ENCODE assay signal across 8 mouse cellular contexts in genomic region chr7:45340669-45341068, GRCm38 (mm10). TPM values are rescaled to one million over a fixed set of nuclear protein-coding genes. Genes with fewer than 3 reads are reported as not detected.
A peak's percentile ranks its signal among the peaks of the same experiment; 100 is the strongest.
DNase-seq lines count a peak whose midpoint lies in the region; ATAC-seq and TF ChIP-seq lines count a peak whose summit lies in the region.

No protein-coding gene starts in this region.

- peaks cover 12% of the 10 kb centered on the region; the same call in 1 of the 2 replicates for H3K27me3 ChIP-seq in thymus, adult 2 months (ENCODE audit: control insufficient read depth, insufficient read depth, low read length)
- 0 out of 2 replicates have a peak, but pooled peaks cover 5% of the 10 kb centered on the region for H3K27me3 ChIP-seq in heart, embryonic 15.5 days
- no peaks in the 10 kb centered on the region for H3K27me3 ChIP-seq in stomach, postnatal 0 days (ENCODE audit: control insufficient read depth, insufficient read depth, low read length)

- H3K36me3 ChIP-seq in thymus, adult 2 months (ENCODE audit: control insufficient read depth, insufficient read depth, low read length): no peaks in the 10 kb centered on the region
- no peaks in the 10 kb centered on the region for H3K36me3 ChIP-seq in heart, embryonic 15.5 days
- no peaks in the 10 kb centered on the region for H3K36me3 ChIP-seq in macrophage (ENCODE audit: inconsistent target)
- H3K36me3 ChIP-seq in stomach, postnatal 0 days (ENCODE audit: control insufficient read depth, insufficient read depth, low read length): no peaks in the 10 kb centered on the region

- no peak overlapping the region for H3K27ac ChIP-seq in thymus, adult 2 months (ENCODE audit: control insufficient read depth, insufficient read depth, low read length)
- peak overlapping the region; percentile 44; the same call in 1 of the 2 replicates for H3K27ac ChIP-seq in heart, embryonic 15.5 days
- H3K27ac ChIP-seq in macrophage: no peak overlapping the region
- no peak overlapping the region; the same call in 1 of the 2 replicates for H3K27ac ChIP-seq in stomach, postnatal 0 days (replicated peaks)

- no peak for TF ChIP-seq EP300 in stomach, postnatal 0 days (optimal IDR thresholded peaks at IDR 0.05)

- H3K4me1 ChIP-seq in thymus, adult 2 months (replicated peaks; ENCODE audit: control insufficient read depth, insufficient read depth, low read length): peaks cover 25% of the 10 kb centered on the region
- H3K4me1 ChIP-seq in heart, embryonic 15.5 days (replicated peaks): peaks cover 49% of the 10 kb centered on the region
- peaks cover 17% of the 10 kb centered on the region; the same call in 1 of the 2 replicates for H3K4me1 ChIP-seq in stomach, postnatal 0 days (replicated peaks; ENCODE audit: control insufficient read depth, insufficient read depth)

- WGBS in thymus, adult 2 months: 7% methylated on average over 11 of the region's 11 CpGs
- WGBS in heart, embryonic 15.5 days: 2% methylated on average over 11 of the region's 11 CpGs
- under 1% methylated on average over 11 of the region's 11 CpGs for WGBS in macrophage (ENCODE audit: missing documents)
- under 1% methylated on average over 11 of the region's 11 CpGs for WGBS in stomach, postnatal 0 days

- H3K9me3 ChIP-seq in heart, embryonic 15.5 days (replicated peaks): no peaks in the 10 kb centered on the region
- H3K9me3 ChIP-seq in stomach, postnatal 0 days (ENCODE audit: control insufficient read depth, low read length): no peaks in the 10 kb centered on the region

- H3K4me3 ChIP-seq in thymus, adult 2 months (ENCODE audit: control insufficient read depth, insufficient read depth, low read length): no peak overlapping the region
- H3K4me3 ChIP-seq in heart, embryonic 15.5 days: peak overlapping the region; percentile 54
- H3K4me3 ChIP-seq in macrophage (ENCODE audit: inconsistent target): peak overlapping the region; percentile 27
- peak overlapping the region; percentile 45 for H3K4me3 ChIP-seq in stomach, postnatal 0 days (ENCODE audit: low read depth, low read length)

- peak; percentile 21 for DNase-seq in thymus, postnatal 14 days
- no peak for DNase-seq in thymus, adult 2 months
- DNase-seq in embryo, embryonic 9.5 days (ENCODE audit: extremely low spot score): peak; percentile 75
- peak; percentile 65 for DNase-seq in kidney, postnatal 14 days
- DNase-seq in stomach, postnatal 0 days (ENCODE audit: low spot score): peak; percentile 64

- ATAC-seq in heart, embryonic 15.5 days (replicated peaks; ENCODE audit: insufficient number of reproducible peaks, insufficient read depth, low FRiP score, low read depth): no peak
- no peak for ATAC-seq in stomach, postnatal 0 days (ENCODE audit: low FRiP score, low TSS enrichment)
- no peak for ATAC-seq in cerebellum, adult (ENCODE audit: insufficient number of reproducible peaks, low FRiP score, low TSS enrichment)

- H3K9ac ChIP-seq in heart, embryonic 15.5 days: peak overlapping the region; percentile 54; the same call in 1 of the 2 replicates
- peak overlapping the region; percentile 13; the same call in 1 of the 2 replicates for H3K9ac ChIP-seq in stomach, postnatal 0 days (ENCODE audit: low read length)

- no peaks in the 10 kb centered on the region for H3K79me2 ChIP-seq in macrophage (ENCODE audit: inconsistent target)

- no peak for TF ChIP-seq CTCF in thymus, adult 2 months (IDR thresholded peaks at IDR 0.05; ENCODE audit: borderline replicate concordance, control insufficient read depth, extremely low read depth, insufficient read depth, low read length, poor library complexity)
- no peak for TF ChIP-seq CTCF in stomach, postnatal 0 days (IDR thresholded peaks at IDR 0.05; ENCODE audit: low read depth)

- peak overlapping the region; percentile 87 for H3K4me2 ChIP-seq in heart, embryonic 15.5 days
- H3K4me2 ChIP-seq in stomach, postnatal 0 days (replicated peaks; ENCODE audit: low read depth): peak overlapping the region; percentile 72

- TF ChIP-seq POLR2A in thymus, adult 2 months (IDR thresholded peaks at IDR 0.05; ENCODE audit: control insufficient read depth, extremely low read depth, insufficient read depth, low read length, poor library complexity): no peak

RNA-seq across cellular contexts. Expression of gene Hrc, which starts 5.6 kb away (rescaled TPM):
- polyA plus RNA-seq in thymus, adult 2 months (2012; rRNA removed): 0.56 and 9.1 TPM in 2 replicates
- 25.2 and 26.4 TPM in 2 replicates for polyA plus RNA-seq in heart, embryonic 15.5 days (2015; fragmentation: Nextera tagmentation; extraction: Ambion mirVana)
- total RNA-seq in macrophage (2018; cell fraction: chromatin; rRNA removed): 1 to 10 TPM in 1 of 26 experiments, under 1 TPM in 5, not detected in 20; 0.34 to 1.5 (median 0.61) TPM
- total RNA-seq in macrophage (2018; cell fraction: cytosol; rRNA removed): under 1 TPM in 7 of 26 experiments, not detected in 19; 0.05 to 0.09 (median 0.07) TPM
- total RNA-seq in macrophage (2018; cell fraction: nucleus; rRNA removed): 1 to 10 TPM in 2 of 26 experiments, under 1 TPM in 4, not detected in 20; 0.17 to 2.2 (median 0.68) TPM
- polyA plus RNA-seq in macrophage (2018): not detected in 3 replicates
- 0.80 and 0.85 TPM in 2 replicates for polyA plus RNA-seq in stomach, postnatal 0 days (2015; fragmentation: Nextera tagmentation; extraction: Ambion mirVana)

RNA-seq across cellular contexts. Expression of gene Trpm4, which starts 7.1 kb away (rescaled TPM):
- 12.1 and 12.9 TPM in 2 replicates for polyA plus RNA-seq in thymus, adult 2 months (2012; rRNA removed)
- polyA plus RNA-seq in heart, embryonic 15.5 days (2015; fragmentation: Nextera tagmentation; extraction: Ambion mirVana): 12.7 and 15.8 TPM in 2 replicates
- total RNA-seq in macrophage (2018; cell fraction: chromatin; rRNA removed): 100 to 1,000 TPM in 7 of 26 experiments, 10 to 100 TPM in 19; 28.3 to 512 (median 67.8) TPM
- 10 to 100 TPM in 2 of 26 experiments, 1 to 10 TPM in 24; 3.7 to 17.2 (median 6.1) TPM for total RNA-seq in macrophage (2018; cell fraction: cytosol; rRNA removed)
- total RNA-seq in macrophage (2018; cell fraction: nucleus; rRNA removed): 100 to 1,000 TPM in 3 of 26 experiments, 10 to 100 TPM in 22, 1 to 10 TPM in 1; 9.4 to 172 (median 35.4) TPM
- 4.2 to 6.1 TPM (median 4.7 TPM) in 3 replicates for polyA plus RNA-seq in macrophage (2018)
- 22.7 and 23.7 TPM in 2 replicates for polyA plus RNA-seq in stomach, postnatal 0 days (2015; fragmentation: Nextera tagmentation; extraction: Ambion mirVana)

RNA-seq across cellular contexts. Expression of gene Ppfia3, which starts 26.1 kb away (rescaled TPM):
- 0.65 and 0.89 TPM in 2 replicates for polyA plus RNA-seq in thymus, adult 2 months (2012; rRNA removed)
- polyA plus RNA-seq in heart, embryonic 15.5 days (2015; fragmentation: Nextera tagmentation; extraction: Ambion mirVana): 1.6 and 2.1 TPM in 2 replicates
- total RNA-seq in macrophage (2018; cell fraction: chromatin; rRNA removed): 10 to 100 TPM in 4 of 26 experiments, 1 to 10 TPM in 16, under 1 TPM in 6; 0.47 to 22.4 (median 2.3) TPM
- 10 to 100 TPM in 1 of 26 experiments, 1 to 10 TPM in 16, under 1 TPM in 9; 0.18 to 14.4 (median 3.6) TPM for total RNA-seq in macrophage (2018; cell fraction: cytosol; rRNA removed)
- total RNA-seq in macrophage (2018; cell fraction: nucleus; rRNA removed): 10 to 100 TPM in 6 of 26 experiments, 1 to 10 TPM in 14, under 1 TPM in 5, not detected in 1; 0.36 to 25.4 (median 4.3) TPM
- polyA plus RNA-seq in macrophage (2018): 0.27 to 0.75 TPM in 2 of 3 replicates, not detected in the other
- polyA plus RNA-seq in stomach, postnatal 0 days (2015; fragmentation: Nextera tagmentation; extraction: Ambion mirVana): 6.0 and 7.1 TPM in 2 replicates

RNA-seq across cellular contexts. Expression of gene Lin7b, which starts 29.7 kb away (rescaled TPM):
- 0.65 and 1.0 TPM in 2 replicates for polyA plus RNA-seq in thymus, adult 2 months (2012; rRNA removed)
- 1.2 and 1.3 TPM in 2 replicates for polyA plus RNA-seq in heart, embryonic 15.5 days (2015; fragmentation: Nextera tagmentation; extraction: Ambion mirVana)
- total RNA-seq in macrophage (2018; cell fraction: chromatin; rRNA removed): 1 to 10 TPM in 4 of 26 experiments, not detected in 22; 1.6 to 3.6 (median 2.6) TPM
- total RNA-seq in macrophage (2018; cell fraction: cytosol; rRNA removed): under 1 TPM in 9 of 26 experiments, not detected in 17; 0.14 to 0.52 (median 0.29) TPM
- total RNA-seq in macrophage (2018; cell fraction: nucleus; rRNA removed): 1 to 10 TPM in 5 of 26 experiments, not detected in 21; 2.0 to 5.2 (median 3.5) TPM
- polyA plus RNA-seq in macrophage (2018): 0.50 TPM in 1 of 3 replicates, not detected in the others
- polyA plus RNA-seq in stomach, postnatal 0 days (2015; fragmentation: Nextera tagmentation; extraction: Ambion mirVana): 5.9 and 6.1 TPM in 2 replicates

RNA-seq across cellular contexts. Expression of gene Snrnp70, which starts 54.9 kb away (rescaled TPM):
- 693 and 725 TPM in 2 replicates for polyA plus RNA-seq in thymus, adult 2 months (2012; rRNA removed)
- polyA plus RNA-seq in heart, embryonic 15.5 days (2015; fragmentation: Nextera tagmentation; extraction: Ambion mirVana): 123 and 146 TPM in 2 replicates
- total RNA-seq in macrophage (2018; cell fraction: chromatin; rRNA removed): 1,000 to 10,000 TPM in 4 of 26 experiments, 100 to 1,000 TPM in 22; 537 to 1,195 (median 719) TPM
- total RNA-seq in macrophage (2018; cell fraction: cytosol; rRNA removed): 100 to 1,000 TPM in 14 of 26 experiments, 10 to 100 TPM in 12; 76.9 to 128 (median 101) TPM
- total RNA-seq in macrophage (2018; cell fraction: nucleus; rRNA removed): 100 to 1,000 TPM; 203 to 597 (median 327) TPM
- polyA plus RNA-seq in macrophage (2018): 174 to 235 TPM (median 186 TPM) in 3 replicates
- polyA plus RNA-seq in stomach, postnatal 0 days (2015; fragmentation: Nextera tagmentation; extraction: Ambion mirVana): 73.7 and 78.8 TPM in 2 replicates
